Mouse (Mus musculus) liver, embryonic 14.5 days (tissue): ENCODE results near the gene Kank2.

Source experiments
- CTCF ChIP-seq: IDR thresholded peaks from 2 replicates; pipeline ENCODE4 v1.5.1; 2016; ENCODE audit warnings: antibody characterized with exemption, low read depth, control low read depth
- EP300 ChIP-seq: IDR thresholded peaks from 2 replicates; pipeline ENCODE4 v1.6.1; 2016; ENCODE audit warnings: antibody characterized with exemption, low read depth

DNA sequence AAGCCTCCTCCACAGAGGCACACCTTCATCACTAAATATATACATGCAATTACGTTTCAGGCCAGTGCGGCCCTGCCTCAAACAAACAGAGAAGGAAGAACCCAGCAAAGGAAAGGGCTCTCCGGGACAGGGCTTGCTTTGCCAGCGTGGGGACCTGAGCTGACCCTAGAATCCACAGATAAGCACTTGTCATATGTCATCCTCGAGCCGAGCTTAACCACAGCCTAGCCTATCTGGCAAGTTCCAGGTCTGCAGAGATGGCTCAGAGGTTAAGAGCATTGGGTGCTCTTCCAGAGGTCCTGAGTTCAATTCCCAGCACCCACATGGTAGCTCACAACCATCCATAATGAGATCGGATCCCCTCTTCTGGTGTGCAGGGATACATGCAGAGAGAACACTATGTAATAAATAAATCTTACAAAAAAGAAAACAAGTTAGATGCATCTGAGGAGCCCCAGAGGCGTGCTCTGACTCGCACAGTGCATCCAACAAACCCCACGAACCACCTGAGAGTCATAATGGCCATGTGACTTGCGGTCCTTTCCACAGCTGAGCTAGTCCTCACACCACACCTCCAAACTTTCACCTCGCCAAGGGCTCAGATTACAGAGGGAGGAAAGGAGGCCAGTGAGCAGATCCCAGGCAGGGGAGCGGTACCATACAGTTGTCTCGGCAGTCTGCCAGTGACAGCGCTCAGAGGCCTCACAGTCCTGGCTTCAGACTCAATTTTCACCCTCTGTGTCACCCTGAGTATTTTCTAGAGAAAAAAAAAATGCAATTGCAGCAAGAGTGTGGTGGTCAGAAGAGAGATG lies 16.7 kb downstream of the Kank2 start:
- TF ChIP-seq CTCF = no peak
- TF ChIP-seq EP300 = no peak
